Mouse (Mus musculus): ENCODE data around the gene Ephb6. TPM values are rescaled to one million over a fixed set of nuclear protein-coding genes. Genes with fewer than 3 reads are reported as not detected.

Ephb6 gene
- polyA plus RNA-seq, 1 experiment = not detected

DNA sequence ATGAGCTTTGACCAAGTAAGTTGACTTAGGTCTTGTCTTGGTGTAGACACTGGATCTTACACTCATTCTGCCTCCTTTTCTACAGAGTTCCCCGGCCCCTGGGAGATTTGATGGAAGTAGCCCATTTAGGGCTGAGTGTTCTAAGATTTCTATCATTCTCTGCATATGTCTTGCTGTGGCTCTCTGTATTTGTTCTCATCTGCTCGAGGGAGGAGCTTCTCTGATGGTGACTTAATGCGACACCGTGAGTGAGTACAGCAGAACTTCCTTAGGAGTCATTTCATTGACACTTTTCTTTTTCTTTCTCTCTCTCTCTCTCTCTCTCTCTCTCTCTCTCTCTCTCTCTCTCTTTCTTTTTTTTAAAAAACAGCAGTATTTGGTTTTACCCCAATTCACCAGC, 38.3 kb upstream of the Ephb6 start:
- H3K27ac ChIP-seq (ENCODE audit: insufficient read depth, low read depth, low read length) = no peak overlapping the region
- 91% methylated on average over 4 of the region's 4 CpGs for WGBS
- TF ChIP-seq CTCF (IDR thresholded peaks at IDR 0.05; ENCODE audit: insufficient read depth, low read depth, low read length) (no peak), POLR2A (IDR thresholded peaks at IDR 0.05; ENCODE audit: insufficient read depth, low read depth, low read length) (no peak)
- H3K4me3 ChIP-seq (ENCODE audit: insufficient read depth, low read depth, low read length) = no peak overlapping the region
- H3K4me1 ChIP-seq (ENCODE audit: control insufficient read depth, insufficient read depth, low read length) = no peaks in the 10 kb centered on the region

DNA sequence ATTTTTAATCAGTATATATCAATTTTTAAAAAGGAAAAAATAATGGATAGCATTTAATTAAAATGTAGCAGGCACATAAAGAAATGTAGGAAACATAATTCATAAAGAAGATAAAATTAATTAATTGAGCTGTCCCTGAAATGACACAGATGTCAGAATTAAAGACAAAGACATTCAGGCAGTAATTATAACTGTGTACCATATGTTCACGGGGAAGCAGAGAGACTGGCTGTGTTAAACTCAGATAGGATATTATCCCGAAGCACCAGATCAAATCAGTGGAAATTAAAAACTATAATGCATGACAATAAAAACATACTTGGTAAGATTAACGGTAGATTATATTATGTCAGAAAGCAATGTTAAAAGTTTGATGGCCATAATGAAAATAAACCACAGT, 36.2 kb upstream of the Ephb6 start:
- no peak overlapping the region for H3K27ac ChIP-seq (ENCODE audit: insufficient read depth, low read depth, low read length)
- H3K4me3 ChIP-seq (ENCODE audit: insufficient read depth, low read depth, low read length) = no peak overlapping the region
- TF ChIP-seq CTCF (IDR thresholded peaks at IDR 0.05; ENCODE audit: insufficient read depth, low read depth, low read length) (no peak), POLR2A (IDR thresholded peaks at IDR 0.05; ENCODE audit: insufficient read depth, low read depth, low read length) (no peak)
- WGBS = 79% methylated on average over 3 of the region's 3 CpGs
- no peaks in the 10 kb centered on the region for H3K4me1 ChIP-seq (ENCODE audit: control insufficient read depth, insufficient read depth, low read length)

DNA sequence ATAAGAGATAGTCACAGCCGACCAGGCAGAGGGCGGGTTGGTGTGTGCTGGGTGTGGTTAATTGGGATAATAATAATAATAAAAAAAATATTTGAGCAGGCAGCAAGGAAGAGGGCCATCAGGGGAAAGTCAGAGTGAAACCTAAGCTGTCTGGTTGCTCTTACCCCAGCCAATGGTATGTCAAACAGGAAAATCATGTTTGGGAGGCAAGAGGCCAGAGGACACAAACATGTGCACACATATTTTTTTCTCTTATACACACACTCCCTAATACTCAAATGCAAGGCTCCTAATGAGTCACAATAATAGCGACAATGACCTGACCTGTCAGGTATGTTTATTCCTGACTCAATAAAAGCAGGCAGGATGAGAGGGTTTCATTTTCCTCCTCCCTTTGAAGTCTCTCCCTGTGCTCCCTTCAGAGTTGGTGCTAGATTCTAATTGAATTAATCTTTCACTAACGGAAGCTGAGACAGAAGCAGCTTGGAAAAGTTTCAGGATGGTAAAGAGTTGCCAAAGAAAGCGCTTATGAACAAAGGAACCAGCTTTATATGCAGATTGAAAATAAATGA, 28.7 kb upstream of the Ephb6 start:
- WGBS = 42% methylated on average over 5 of the region's 5 CpGs
- H3K4me1 ChIP-seq (ENCODE audit: control insufficient read depth, insufficient read depth, low read length) = no peaks in the 10 kb centered on the region
- no peak overlapping the region for H3K27ac ChIP-seq (ENCODE audit: insufficient read depth, low read depth, low read length)
- H3K4me3 ChIP-seq (ENCODE audit: insufficient read depth, low read depth, low read length) = no peak overlapping the region
- TF ChIP-seq POLR2A (IDR thresholded peaks at IDR 0.05; ENCODE audit: insufficient read depth, low read depth, low read length) (no peak), CTCF (IDR thresholded peaks at IDR 0.05; ENCODE audit: insufficient read depth, low read depth, low read length) (no peak)

DNA sequence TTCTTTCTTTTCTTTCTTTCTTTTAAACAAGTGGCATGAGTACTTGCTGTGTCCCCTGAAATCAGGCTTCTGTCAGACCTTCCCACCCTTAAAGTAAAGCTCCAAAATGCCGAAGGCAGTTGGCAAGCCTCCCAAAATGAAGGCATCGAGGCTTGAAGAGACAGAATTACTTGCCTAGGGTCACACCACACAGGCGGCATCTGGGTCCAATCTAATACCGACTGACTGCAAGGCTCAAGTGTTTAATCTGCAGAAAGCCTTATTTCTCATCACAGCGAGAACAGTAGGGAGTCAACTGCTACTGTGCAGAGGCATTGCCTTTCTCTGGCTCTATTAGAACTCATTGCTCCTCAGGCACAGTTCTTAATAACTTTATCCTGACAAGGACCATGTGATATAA, 28.0 kb upstream of the Ephb6 start:
- Histone ChIP-seq H3K27ac (ENCODE audit: insufficient read depth, low read depth, low read length) (no peak overlapping the region), H3K4me1 (ENCODE audit: control insufficient read depth, insufficient read depth, low read length) (no peaks in the 10 kb centered on the region), H3K4me3 (ENCODE audit: insufficient read depth, low read depth, low read length) (no peak overlapping the region)
- TF ChIP-seq CTCF (IDR thresholded peaks at IDR 0.05; ENCODE audit: insufficient read depth, low read depth, low read length) = no peak
- no peak for TF ChIP-seq POLR2A (IDR thresholded peaks at IDR 0.05; ENCODE audit: insufficient read depth, low read depth, low read length)
- WGBS = 13% methylated on average over 5 of the region's 5 CpGs

DNA sequence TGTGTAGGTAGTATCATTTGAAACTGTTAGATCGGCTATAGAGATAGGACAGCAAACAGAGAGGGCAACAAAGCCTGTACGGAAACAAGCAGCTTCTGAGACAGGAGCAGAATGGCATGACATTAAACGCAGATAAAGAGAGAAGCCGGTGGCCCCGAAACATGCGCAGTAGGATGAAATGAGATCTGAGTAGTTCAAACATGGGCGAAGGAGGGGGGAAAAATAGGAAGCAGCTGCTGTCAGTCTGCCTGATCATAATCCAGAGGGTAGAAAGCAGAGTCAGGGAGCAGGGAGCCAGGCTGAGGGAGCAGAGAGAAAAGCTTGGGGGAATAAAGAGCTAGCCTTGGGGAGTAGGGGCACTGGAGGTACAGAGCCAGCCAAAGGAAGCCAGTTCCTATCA, 24.0 kb upstream of the Ephb6 start:
- no peak overlapping the region for H3K4me3 ChIP-seq (ENCODE audit: insufficient read depth, low read depth, low read length)
- WGBS = 81% methylated on average over 7 of the region's 7 CpGs
- TF ChIP-seq POLR2A (IDR thresholded peaks at IDR 0.05; ENCODE audit: insufficient read depth, low read depth, low read length) (no peak), CTCF (IDR thresholded peaks at IDR 0.05; ENCODE audit: insufficient read depth, low read depth, low read length) (no peak)

DNA sequence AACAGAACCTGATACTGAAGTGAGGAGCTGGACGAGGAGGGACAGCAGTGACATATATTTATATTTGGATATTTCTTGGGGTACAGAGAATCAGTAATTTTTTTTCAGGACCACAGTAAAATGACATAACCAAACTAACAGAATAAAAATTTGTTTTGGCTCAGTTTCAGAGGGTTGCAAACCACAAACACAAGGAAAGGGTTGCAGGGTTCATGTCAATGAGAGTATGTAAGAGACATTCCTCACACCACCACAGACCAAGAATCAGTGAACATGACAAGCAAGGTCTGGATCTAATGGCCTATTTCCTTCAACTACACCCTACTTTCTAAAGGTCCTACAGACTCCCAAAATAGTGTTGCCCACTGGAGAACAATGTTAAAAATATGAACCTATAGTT, 23.1 kb upstream of the Ephb6 start:
- TF ChIP-seq POLR2A (IDR thresholded peaks at IDR 0.05; ENCODE audit: insufficient read depth, low read depth, low read length) = no peak
- no peak for TF ChIP-seq CTCF (IDR thresholded peaks at IDR 0.05; ENCODE audit: insufficient read depth, low read depth, low read length)
- WGBS = 87% methylated on average over 1 of the region's 1 CpGs
- H3K27ac ChIP-seq (ENCODE audit: insufficient read depth, low read depth, low read length) = no peak overlapping the region
- H3K4me1 ChIP-seq (ENCODE audit: control insufficient read depth, insufficient read depth, low read length) = no peaks in the 10 kb centered on the region
- H3K4me3 ChIP-seq (ENCODE audit: insufficient read depth, low read depth, low read length) = no peak overlapping the region

More for the DNA sequence above, 24.0 kb upstream of the Ephb6 start:
- Histone ChIP-seq H3K4me1 (ENCODE audit: control insufficient read depth, insufficient read depth, low read length) (no peaks in the 10 kb centered on the region), H3K27ac (ENCODE audit: insufficient read depth, low read depth, low read length) (no peak overlapping the region)

DNA sequence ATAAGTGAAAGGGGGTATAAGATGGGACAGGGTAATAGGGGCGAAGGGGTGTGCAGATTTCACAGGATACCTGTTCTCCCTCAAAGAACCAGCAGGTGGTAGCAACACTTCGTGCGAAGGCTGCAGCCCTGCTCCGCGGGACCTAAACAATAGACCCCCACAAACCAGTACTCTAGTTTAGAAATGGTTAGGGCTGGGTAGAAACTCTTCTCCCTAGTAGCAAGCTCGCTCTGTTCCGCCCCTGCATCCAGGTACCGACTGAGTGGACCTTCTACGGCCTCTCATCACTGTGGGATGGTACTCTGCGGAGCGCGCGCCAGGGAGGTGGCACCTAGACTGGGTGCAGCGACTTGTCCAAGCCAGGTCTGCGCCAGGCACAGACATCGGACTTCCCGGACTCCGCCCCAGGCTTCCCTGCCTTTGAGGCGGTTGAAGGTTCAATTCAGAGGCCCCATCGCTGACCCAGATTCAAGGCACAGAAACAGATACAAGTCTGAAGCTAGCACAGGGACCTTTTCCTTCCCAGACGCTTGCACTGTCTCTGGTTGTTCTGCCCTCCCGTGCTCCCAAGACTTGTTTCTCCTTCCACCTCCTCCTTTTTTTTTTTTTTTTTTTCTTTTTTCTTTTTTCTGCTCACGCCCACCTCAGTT, 756 bp upstream of the Ephb6 start:
- TF ChIP-seq CTCF (IDR thresholded peaks at IDR 0.05; ENCODE audit: insufficient read depth, low read depth, low read length) = peak; percentile 52
- no peak for TF ChIP-seq POLR2A (IDR thresholded peaks at IDR 0.05; ENCODE audit: insufficient read depth, low read depth, low read length)
- peaks cover 13% of the 10 kb centered on the region for H3K4me1 ChIP-seq (ENCODE audit: control insufficient read depth, insufficient read depth, low read length)
- 0 out of 2 replicates have a peak overlapping the region, but pooled peaks have one; percentile 15 for H3K27ac ChIP-seq (ENCODE audit: insufficient read depth, low read depth, low read length)
- H3K4me3 ChIP-seq (ENCODE audit: insufficient read depth, low read depth, low read length) = peak overlapping the region; percentile 77
- WGBS = 1% methylated on average over 23 of the region's 23 CpGs

DNA sequence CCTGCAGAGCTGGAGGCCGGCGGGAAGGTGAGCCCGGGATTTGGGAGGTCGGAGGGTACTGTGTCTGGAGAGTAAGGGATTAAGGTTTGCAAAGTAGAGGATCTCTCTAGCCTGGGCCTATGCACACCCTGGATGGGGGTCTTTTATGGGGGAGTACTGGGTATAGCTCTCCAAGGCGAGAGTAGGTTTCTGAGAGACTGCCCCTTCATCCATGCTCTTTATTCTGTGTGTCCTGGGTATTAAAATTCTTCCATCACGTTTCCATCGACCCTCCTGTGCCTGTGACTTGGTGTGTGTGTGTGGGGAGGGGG, 467 bp downstream of the Ephb6 start:
- TF ChIP-seq POLR2A (IDR thresholded peaks at IDR 0.05; ENCODE audit: insufficient read depth, low read depth, low read length) = no peak
- no peak for TF ChIP-seq CTCF (IDR thresholded peaks at IDR 0.05; ENCODE audit: insufficient read depth, low read depth, low read length)
- H3K27ac ChIP-seq (ENCODE audit: insufficient read depth, low read depth, low read length) = no peak overlapping the region
- peak overlapping the region; percentile 77 for H3K4me3 ChIP-seq (ENCODE audit: insufficient read depth, low read depth, low read length)
- WGBS = 5% methylated on average over 7 of the region's 7 CpGs
- H3K4me1 ChIP-seq (ENCODE audit: control insufficient read depth, insufficient read depth, low read length) = peaks cover 13% of the 10 kb centered on the region

DNA sequence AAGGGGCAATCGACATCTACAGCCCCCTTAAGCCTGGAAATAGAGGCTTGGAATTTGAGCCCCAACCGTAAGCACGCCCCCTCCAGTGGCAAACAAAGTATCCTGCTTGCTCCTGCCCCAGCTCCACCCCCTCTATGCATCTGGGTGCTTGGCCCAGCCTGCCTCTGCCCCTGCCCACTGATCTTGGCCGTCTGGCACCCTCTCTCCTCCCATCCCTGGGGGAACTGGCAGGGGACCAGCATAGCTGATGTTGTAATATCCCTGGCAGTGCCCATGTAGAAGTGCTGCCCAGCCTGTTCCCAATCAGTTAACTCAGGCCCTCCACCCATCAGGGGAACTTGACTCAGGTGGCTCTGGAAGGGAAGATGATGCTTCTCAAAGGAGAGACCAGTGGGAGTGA, 932 bp downstream of the Ephb6 start:
- H3K4me1 ChIP-seq (ENCODE audit: control insufficient read depth, insufficient read depth, low read length) = peaks cover 13% of the 10 kb centered on the region
- 22% methylated on average over 4 of the region's 4 CpGs for WGBS
- TF ChIP-seq POLR2A (IDR thresholded peaks at IDR 0.05; ENCODE audit: insufficient read depth, low read depth, low read length) (no peak), CTCF (IDR thresholded peaks at IDR 0.05; ENCODE audit: insufficient read depth, low read depth, low read length) (no peak)
- peak overlapping the region; percentile 77 for H3K4me3 ChIP-seq (ENCODE audit: insufficient read depth, low read depth, low read length)
- no peak overlapping the region for H3K27ac ChIP-seq (ENCODE audit: insufficient read depth, low read depth, low read length)

Data from olfactory bulb, adult 2 months (tissue).